Mouse (Mus musculus): Measurements from ENCODE around the gene Pgbd1.

GRCm38 (mm10) chr13:21441207-21441572 lies 332 bp upstream of the Pgbd1 start:
- TF ChIP-seq GATA1 (IDR thresholded peaks at IDR 0.05; ENCODE audit: borderline replicate concordance, low read length) = no peak
- TF ChIP-seq FLI1 (IDR thresholded peaks at IDR 0.05; ENCODE audit: low read length) = no peak
